Mouse (Mus musculus): ENCODE data around the gene Car15. TPM values are rescaled to one million over a fixed set of nuclear protein-coding genes. Genes with fewer than 3 reads are reported as not detected.

Gene Car15
- total RNA-seq, 2 experiments from 2014 or later = 3.4 to 3.5 TPM

DNA sequence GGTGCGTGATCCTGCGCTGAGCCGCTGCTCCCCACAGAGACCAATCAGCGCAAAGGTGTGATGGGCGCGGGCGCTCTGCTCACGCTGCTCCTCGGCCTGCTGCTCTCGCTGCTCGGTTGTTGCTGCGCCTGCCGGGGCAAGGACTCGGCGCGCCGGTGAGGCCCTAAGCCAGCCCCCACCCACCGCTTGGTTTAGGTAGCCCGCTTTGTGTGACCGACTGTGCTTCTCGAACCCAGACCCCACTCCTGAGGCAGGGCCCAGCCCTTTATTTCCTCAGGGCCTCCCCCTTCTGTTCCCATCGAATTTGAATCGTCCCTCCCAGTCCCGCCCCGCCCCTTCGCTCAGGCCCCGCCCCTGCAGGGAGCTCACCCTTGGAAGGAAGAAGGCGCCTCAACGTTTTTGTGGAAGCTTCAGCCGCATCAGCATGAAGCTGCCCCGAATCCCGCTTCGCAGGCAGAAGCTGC lies 33.7 kb downstream of the Car15 start:
- no peak for ATAC-seq (replicated peaks; ENCODE audit: low FRiP score, low TSS enrichment, poor library complexity, severe bottlenecking)

DNA sequence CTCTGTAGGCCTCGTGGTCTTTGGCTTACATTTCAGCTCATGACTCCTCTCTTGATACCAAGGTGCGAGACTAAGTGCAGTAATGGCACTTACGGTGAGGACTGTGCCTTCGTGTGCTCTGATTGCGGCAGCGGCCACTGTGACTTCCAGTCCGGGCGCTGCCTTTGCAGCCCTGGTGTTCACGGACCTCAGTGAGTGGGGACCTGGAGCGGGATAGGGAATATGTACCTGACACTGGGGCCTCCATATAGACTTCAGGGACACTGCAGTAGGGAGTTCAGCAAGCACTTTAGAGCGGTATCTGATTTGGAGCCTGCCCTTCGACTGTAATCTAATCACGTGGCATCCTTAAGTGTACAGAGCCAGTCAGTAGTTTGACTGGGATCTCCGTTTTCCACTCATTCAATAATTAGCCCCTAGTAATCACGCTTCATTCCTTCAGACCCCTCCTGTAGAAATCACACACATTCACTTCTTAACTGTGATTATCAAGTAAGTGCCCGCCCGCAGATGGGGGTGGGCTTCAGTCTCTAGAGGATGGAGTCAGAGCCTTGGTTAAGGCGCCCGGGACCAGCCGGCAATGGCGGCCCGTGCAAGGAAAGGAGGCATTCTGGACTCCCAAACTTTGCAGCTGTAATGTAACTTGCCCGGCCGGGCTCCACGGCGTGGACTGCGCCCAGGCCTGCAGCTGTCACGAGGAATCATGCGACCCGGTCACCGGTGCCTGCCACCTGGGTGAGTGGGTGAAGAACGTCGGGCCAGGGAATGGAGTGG lies 34.3 kb downstream of the Car15 start:
- ATAC-seq (replicated peaks; ENCODE audit: low FRiP score, low TSS enrichment, poor library complexity, severe bottlenecking) = no peak

DNA sequence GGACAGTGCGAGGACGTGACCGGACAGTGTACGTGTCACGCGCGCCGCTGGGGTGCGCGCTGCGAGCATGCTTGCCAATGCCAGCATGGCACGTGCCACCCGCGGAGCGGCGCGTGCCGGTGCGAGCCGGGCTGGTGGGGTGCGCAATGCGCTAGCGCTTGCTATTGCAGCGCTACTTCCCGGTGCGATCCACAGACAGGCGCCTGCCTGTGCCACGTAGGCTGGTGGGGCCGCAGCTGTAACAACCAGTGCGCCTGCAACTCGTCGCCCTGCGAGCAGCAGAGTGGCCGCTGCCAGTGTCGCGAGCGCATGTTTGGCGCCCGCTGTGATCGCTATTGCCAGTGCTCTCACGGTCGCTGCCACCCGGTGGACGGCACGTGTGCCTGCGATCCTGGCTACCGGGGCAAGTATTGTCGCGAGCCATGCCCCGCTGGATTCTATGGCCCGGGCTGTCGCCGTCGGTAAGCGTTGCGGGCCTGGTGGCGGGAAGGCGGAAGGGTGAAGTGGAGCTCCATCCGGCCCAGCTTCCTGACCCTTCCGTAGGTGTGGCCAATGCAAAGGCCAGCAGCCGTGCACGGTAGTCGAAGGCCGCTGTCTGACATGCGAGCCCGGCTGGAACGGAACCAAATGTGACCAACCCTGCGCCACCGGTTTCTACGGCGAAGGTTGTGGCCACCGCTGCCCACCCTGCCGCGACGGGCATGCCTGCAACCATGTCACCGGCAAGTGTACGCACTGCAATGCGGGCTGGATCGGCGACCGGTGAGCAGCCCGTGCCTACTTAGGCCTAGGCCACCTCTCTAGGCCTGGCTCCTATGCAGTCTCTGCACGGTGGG lies 35.1 kb downstream of the Car15 start:
- ATAC-seq (replicated peaks; ENCODE audit: low FRiP score, low TSS enrichment, poor library complexity, severe bottlenecking) = no peak

DNA sequence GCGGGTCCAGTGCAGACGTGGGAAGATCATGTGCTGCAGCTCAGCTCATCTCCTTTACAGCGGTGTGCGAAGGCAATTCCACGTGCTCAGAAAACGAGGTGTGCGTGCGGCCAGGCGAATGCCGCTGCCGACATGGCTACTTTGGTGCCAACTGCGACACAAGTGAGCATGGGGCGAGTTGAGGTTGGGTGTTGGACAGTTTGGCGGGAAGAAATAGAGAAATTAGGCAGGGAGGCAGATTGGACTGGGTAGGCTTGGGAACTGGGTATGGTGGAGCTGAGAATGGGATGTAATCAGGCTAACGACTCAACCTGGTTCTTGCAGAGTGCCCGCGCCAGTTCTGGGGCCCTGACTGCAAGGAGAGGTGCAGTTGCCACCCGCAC lies 35.7 kb downstream of the Car15 start:
- ATAC-seq (replicated peaks; ENCODE audit: low FRiP score, low TSS enrichment, poor library complexity, severe bottlenecking) = no peak

DNA sequence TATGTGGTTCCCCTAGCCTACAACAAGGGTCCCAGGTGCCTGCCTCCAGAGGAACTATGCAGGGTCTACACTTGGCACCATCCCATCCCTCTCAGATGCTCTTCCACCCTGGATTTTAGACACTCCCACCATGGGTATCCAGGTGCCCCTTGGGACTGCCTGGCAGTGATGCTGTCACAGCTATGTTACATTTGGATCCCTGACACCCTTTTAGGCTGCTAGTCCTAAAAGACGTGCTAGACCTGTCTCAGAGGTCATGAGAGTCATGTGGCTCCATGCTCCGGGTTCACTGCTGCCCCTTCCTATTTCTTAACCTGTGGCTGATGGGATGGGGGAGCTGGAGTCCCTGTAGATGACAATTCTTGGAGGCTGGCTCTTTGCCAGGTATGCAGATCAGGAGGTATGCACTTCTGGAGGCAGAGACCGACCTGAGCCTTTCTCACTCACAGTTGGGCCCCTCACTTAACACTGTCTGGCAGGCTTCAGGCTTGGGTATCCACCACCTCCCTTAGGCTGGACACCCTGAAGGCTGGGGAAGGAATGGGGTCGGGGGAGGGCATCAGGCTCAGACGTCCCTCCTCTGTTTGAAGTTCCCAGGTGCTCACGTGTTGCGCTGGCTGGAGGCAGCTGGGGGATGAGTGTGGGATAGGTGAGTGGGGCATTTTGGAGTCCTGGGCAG lies 36.2 kb downstream of the Car15 start:
- no peak for ATAC-seq (replicated peaks; ENCODE audit: low FRiP score, low TSS enrichment, poor library complexity, severe bottlenecking)

DNA sequence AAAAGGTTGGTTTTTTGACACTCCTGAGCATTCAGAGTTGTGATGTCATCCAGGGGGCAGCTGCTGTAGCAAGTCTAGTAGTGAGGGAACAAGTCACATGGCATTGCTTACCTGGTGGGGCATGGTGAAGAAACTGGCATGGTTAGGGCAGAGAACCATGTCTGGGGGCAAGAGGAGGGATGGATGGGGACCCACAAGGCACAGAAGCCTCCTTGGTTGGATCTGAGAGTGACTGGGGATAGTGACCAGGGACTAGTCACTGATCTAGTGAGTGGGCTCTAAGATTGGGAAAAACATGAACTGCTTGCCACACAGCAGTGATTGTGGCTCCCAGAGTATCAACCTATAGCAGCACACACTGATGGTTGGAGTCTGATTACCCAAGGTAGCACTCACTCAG lies 38.6 kb downstream of the Car15 start:
- ATAC-seq (replicated peaks; ENCODE audit: low FRiP score, low TSS enrichment, poor library complexity, severe bottlenecking) = no peak

DNA sequence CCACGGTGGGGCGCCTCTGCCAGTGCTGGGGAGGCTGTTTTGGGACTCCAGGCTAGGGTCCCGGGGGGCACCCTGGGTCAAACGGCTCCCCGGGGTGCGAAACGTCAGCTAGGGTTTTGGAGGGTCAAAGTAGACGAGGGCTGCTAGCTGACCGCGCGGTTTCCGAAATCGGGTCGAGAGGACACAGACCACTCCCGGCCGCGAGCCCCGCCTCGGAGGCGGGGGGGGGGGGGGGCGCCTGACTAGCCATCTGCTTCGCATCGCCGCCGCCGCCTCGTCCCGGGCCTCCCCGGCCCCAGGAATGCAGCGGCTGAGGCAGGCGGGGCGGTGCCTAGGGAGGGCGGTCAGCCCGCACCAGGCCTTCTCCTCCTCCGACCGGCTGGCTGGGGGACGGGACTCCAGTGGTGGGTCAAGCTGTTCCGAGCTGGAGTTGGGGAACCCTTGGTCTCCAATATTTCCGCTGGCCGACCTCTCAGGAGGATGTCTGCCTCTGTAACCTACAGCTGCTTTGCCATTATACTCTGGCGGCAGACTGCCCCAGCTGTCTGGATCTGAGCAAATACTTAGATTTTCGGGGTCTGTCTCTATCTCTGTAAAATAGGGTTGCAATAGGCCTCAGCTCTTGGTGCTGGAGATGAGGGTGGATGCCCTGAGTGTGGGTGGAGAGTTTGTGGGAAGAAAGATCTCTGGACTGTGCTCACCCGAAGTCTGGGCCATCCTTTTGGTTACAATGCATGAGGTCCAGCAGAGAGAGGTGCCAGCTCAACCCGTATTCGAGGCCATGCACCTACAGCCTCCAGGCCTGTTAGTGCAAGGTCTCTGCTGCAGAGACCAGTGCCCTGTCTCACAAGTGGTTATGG lies 39.6 kb downstream of the Car15 start:
- ATAC-seq (replicated peaks; ENCODE audit: low FRiP score, low TSS enrichment, poor library complexity, severe bottlenecking) = no peak

DNA sequence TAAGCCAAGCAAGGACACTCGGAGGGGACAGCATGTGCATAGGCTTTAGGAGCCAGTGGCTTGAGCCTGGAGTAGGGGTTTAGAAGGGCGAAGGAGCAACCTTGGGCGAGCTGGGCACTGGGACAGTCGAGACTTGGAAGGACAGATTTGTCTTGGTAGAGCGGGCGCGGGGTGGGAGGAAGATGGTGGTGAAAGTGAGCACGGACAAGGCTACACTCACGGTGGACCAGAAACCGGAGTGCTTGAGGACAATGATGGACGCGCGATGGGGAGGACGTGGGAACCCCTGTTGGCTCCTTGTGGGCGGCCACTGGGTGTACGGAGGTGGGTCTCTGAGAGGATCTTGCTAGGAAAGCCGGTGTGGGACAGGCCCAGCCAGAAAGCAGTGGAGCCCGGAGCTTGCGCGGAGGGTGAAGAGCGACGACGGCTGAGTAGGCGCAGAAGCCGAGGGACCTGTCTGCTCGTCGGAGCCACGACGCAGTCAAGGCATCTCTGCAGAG lies 40.3 kb downstream of the Car15 start:
- no peak for ATAC-seq (replicated peaks; ENCODE audit: low FRiP score, low TSS enrichment, poor library complexity, severe bottlenecking)

DNA sequence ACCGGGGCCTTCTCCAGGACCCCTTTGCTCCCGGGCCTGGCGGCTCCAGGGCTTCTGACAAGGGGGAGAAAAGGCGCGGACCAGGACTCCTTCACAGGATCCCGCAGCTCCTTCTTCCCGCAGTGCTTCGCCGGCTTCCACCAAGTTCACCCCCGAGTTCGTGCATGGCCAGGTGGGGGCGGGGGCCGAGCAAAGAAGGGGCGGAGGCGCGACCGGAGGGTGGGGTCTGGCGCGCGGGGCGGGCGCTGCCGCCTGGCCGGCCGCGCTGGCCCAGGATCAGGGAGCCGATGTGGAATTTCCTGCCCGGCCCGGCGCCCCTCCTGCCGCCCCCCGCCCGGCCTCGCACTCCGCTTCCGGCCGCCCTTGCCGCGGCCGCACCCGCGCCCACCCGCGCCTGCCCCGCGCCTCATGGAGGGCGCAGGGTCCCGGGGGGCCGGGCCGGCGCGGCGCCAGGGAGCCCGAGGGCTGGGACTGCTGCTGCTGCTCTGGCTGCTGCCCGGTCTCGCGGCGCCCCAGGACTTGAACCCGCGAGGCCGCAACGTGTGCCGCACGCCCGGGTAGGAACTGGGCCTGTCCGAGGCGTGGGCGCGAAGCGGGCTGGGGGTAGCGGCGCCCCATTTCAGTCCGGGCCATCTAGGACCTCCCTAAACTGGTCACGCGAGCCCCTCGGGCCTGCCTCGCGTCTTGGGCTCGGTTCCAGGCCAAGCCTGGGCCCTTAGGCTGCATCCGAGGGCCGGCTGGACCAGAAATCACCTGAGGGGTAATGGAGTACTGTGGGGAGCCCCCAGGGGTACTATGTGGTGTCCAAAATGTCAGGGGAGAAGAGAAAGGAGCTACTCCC lies 41.0 kb downstream of the Car15 start, which contains the start of gene Scarf2:
TSS of gene Scarf2 (plus strand) at position 312 of the 841 bp plus-strand sequence.
- no peak for ATAC-seq (replicated peaks; ENCODE audit: low FRiP score, low TSS enrichment, poor library complexity, severe bottlenecking)

DNA sequence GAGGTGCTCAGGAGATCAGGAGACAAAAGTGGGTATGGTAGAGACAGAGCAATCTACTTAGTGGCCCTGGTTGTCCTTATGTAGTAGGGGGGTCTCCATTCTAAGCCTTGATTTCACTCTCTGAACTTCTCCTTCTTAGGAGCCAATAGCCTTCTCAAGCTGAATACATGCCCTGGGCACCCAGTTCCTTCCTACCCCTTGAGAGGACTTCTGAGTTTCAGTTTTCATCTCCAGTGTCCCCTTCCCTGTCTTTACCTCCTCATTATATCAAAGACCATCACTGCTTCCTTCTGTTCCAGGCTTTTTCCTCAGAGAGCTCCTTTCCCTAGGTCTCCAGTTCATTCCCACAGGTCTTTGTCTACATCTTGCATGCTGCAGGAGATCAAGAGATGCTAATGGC lies 41.6 kb downstream of the Car15 start:
- no peak for ATAC-seq (replicated peaks; ENCODE audit: low FRiP score, low TSS enrichment, poor library complexity, severe bottlenecking)

DNA sequence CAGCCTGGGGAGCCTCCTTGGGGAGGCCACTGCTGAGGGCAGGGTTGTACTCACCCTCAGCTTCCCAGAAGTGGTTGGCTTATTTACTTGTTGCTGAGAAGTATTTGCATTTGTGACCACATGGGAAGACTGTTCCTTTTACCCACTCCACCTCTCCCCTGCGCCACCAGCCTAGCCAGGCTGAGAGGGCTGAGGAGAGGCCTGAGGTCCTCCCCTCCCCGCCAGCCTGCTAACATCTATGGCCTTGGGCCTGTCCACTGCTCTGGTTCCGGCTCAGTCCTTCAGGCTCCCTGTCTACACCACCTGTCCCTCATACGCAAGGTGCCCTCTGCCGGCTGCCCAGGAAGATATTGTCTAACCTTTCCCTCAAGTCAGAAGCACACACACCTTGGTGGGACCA lies 42.5 kb downstream of the Car15 start:
- no peak for ATAC-seq (replicated peaks; ENCODE audit: low FRiP score, low TSS enrichment, poor library complexity, severe bottlenecking)

DNA sequence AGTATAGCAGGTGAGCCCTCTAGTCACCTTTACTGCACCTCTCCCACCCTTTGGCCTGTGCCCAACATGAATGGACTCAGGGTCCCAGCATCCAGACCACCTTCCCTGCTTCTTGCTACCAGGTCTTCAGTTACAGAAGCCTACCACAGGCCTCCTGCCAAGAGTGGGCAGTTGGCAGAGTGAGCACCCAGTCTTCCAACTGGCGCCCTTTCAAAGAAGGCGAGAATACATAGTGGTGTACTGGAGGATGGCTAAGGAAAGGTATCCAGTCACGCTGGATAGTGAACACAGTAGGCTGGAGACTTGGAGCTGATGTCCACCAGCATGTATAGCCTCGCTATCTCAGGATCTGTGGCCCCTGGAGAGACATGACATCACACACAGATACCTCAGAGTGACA lies 44.1 kb downstream of the Car15 start:
- no peak for ATAC-seq (replicated peaks; ENCODE audit: low FRiP score, low TSS enrichment, poor library complexity, severe bottlenecking)

DNA sequence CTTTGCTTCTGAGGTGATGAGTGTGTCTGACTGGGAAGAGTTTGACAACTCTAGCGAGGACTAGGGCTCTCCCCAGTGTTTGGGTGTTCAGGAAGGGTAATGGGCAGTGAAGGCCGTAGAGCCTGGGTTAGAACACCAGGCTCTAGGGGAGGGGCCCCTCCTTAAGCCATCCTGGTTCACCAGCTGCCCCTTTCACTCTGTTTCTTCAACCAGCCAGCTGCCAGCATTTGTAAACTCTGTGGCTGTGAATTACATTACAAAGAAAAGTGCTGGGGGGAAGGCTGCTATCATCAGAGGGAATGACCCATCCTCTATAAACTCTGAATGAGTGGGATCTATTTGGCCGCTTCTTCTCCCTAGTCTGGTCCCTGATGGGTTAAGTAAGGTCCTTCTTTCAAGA lies 45.4 kb downstream of the Car15 start:
- ATAC-seq (replicated peaks; ENCODE audit: low FRiP score, low TSS enrichment, poor library complexity, severe bottlenecking) = no peak

DNA sequence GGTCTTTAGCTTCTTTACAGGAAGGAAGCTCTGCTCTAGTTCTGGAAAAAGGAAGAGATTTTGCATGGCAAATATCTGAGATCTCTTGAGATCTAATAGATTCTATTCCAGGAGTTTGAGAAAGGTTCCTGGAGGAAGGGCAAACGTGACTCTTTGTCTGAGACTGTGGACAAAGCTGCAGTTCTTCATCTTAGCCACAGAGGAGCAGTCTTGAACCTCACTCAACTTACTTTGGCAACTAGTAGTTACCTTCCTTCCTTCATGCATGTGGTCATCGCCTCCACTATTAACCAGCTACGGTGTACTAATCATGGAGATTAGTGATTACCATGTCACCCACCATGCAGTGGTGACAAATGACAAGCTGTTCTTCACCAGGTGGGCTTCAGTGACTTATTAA lies 52.8 kb downstream of the Car15 start:
- no peak for ATAC-seq (replicated peaks; ENCODE audit: low FRiP score, low TSS enrichment, poor library complexity, severe bottlenecking)

Measured in megakaryocyte-erythroid progenitor cell, adult 5-6 weeks (primary cell).